Mouse (Mus musculus): Measurements from ENCODE around the gene Zbed5. TPM values are rescaled to one million over a fixed set of nuclear protein-coding genes. Genes with fewer than 3 reads are reported as not detected.
"Not testable (repeated sequence)": the region's sequence is repeated elsewhere in the genome, so short reads cannot be mapped to it uniquely, and the experiment has no call there.

The Zbed5 gene
- total RNA-seq, 2 experiments from 2014 or later = 0.21 to 0.31 TPM

GRCm38 (mm10) chr5:129907775-129908174 lies 12.3 kb downstream of the Zbed5 start:
- DNase-seq (ENCODE audit: low spot score) = no peak
- intact Hi-C loops (cut with DNase I) = no loop called here

- peak; percentile 79 for DNase-seq (ENCODE audit: low spot score)
- intact Hi-C loops (cut with DNase I) = no loop called here
Measured at GRCm38 (mm10) chr5:129908242-129908965, 12.9 kb downstream of the Zbed5 start, which contains the start of gene Nupr1l. Gene Nupr1l (plus strand): TSS chr5:129908540.

- intact Hi-C loops (cut with DNase I) = no loop called here
Measured at GRCm38 (mm10) chr5:129909147-129909546, 13.6 kb downstream of the Zbed5 start.

GRCm38 (mm10) chr5:129909591-129909990 lies 14.1 kb downstream of the Zbed5 start:
- intact Hi-C loops (cut with DNase I) = no loop called here
- no peak for DNase-seq (ENCODE audit: low spot score)

More at GRCm38 (mm10) chr5:129909147-129909546, 13.6 kb downstream of the Zbed5 start:
- no peak for DNase-seq (ENCODE audit: low spot score)

- intact Hi-C loops (cut with DNase I) = no loop called here
- DNase-seq (ENCODE audit: low spot score) = no peak
Measured at GRCm38 (mm10) chr5:129914024-129914423, 18.5 kb downstream of the Zbed5 start.

- DNase-seq (ENCODE audit: low spot score); intact Hi-C loops (cut with DNase I): not testable (repeated sequence)
Measured at GRCm38 (mm10) chr5:129915491-129915890, 20.0 kb downstream of the Zbed5 start.

GRCm38 (mm10) chr5:129918065-129918651 lies 22.6 kb downstream of the Zbed5 start:
- intact Hi-C loops (cut with DNase I) = no loop called here
- DNase-seq (ENCODE audit: low spot score) = no peak

- no peak for DNase-seq (ENCODE audit: low spot score)
- intact Hi-C loops (cut with DNase I) = no loop called here
Measured at GRCm38 (mm10) chr5:129918752-129919151, 23.2 kb downstream of the Zbed5 start.

- no peak for DNase-seq (ENCODE audit: low spot score)
- intact Hi-C loops (cut with DNase I) = no loop called here
Measured at GRCm38 (mm10) chr5:129919320-129919719, 23.8 kb downstream of the Zbed5 start.

- no peak for DNase-seq (ENCODE audit: low spot score)
- intact Hi-C loops (cut with DNase I) = no loop called here
Measured at GRCm38 (mm10) chr5:129921972-129922371, 26.4 kb downstream of the Zbed5 start.

- DNase-seq (ENCODE audit: low spot score) = no peak
Measured at GRCm38 (mm10) chr5:129924820-129925452, 29.4 kb downstream of the Zbed5 start.

GRCm38 (mm10) chr5:129925933-129926332 lies 30.4 kb downstream of the Zbed5 start:
- no peak for DNase-seq (ENCODE audit: low spot score)
- intact Hi-C loops (cut with DNase I) = no loop called here

More at GRCm38 (mm10) chr5:129924820-129925452, 29.4 kb downstream of the Zbed5 start:
- intact Hi-C loops (cut with DNase I) = no loop called here

GRCm38 (mm10) chr5:129929924-129930855 lies 34.7 kb downstream of the Zbed5 start:
- DNase-seq (ENCODE audit: low spot score) = no peak
- intact Hi-C loops (cut with DNase I) = no loop called here

GRCm38 (mm10) chr5:129936941-129937340 lies 41.4 kb downstream of the Zbed5 start:
- DNase-seq (ENCODE audit: low spot score) = no peak
- intact Hi-C loops (cut with DNase I) = no loop called here

GRCm38 (mm10) chr5:129940281-129940680 lies 44.8 kb downstream of the Zbed5 start:
- DNase-seq (ENCODE audit: low spot score) = no peak
- intact Hi-C loops (cut with DNase I) = no loop called here

- intact Hi-C loops (cut with DNase I) = no loop called here
- DNase-seq (ENCODE audit: low spot score) = no peak
Measured at GRCm38 (mm10) chr5:129940736-129941494, 45.4 kb downstream of the Zbed5 start.

GRCm38 (mm10) chr5:129941495-129942045 lies 46.0 kb downstream of the Zbed5 start, which contains the start of gene Vkorc1l1:
Gene Vkorc1l1 (plus strand): TSS chr5:129941970.
- intact Hi-C loops (cut with DNase I) = no loop called here

GRCm38 (mm10) chr5:129942073-129942939 lies 46.8 kb downstream of the Zbed5 start:
- DNase-seq (ENCODE audit: low spot score) = peak; percentile 11
- intact Hi-C loops (cut with DNase I) = not testable (repeated sequence)

More at GRCm38 (mm10) chr5:129941495-129942045, 46.0 kb downstream of the Zbed5 start, which contains the start of gene Vkorc1l1:
- DNase-seq (ENCODE audit: low spot score) = peak; percentile 95
